Mouse (Mus musculus) neural tube, embryonic 12.5 days (tissue): ENCODE results near the gene Ttc9b. TPM values are rescaled to one million over a fixed set of nuclear protein-coding genes. Genes with fewer than 3 reads are reported as not detected.

Experiments used
- ATAC-seq: fragments of 200-750 bp; cut with Nextera tagmentation; 2 replicates; pipeline ENCODE4 v1.8.0; 2017; ENCODE audit warnings: low read depth, mild to moderate bottlenecking, moderate TSS enrichment, moderate library complexity; ENCODE audit not compliant: low FRiP score
- H3K27ac ChIP-seq: fragments of 300-500 bp; sonication (generic); 2 replicates; pipeline ENCODE4 v1.5.1; 2016
- H3K27me3 ChIP-seq: fragments of 300-500 bp; sonication (generic); replicated peaks from 2 replicates; pipeline ENCODE4 v1.6.1; 2016; ENCODE audit warnings: mild to moderate bottlenecking
- H3K36me3 ChIP-seq: fragments of 300-500 bp; sonication (generic); 2 replicates; pipeline ENCODE4 v1.6.1; 2016; ENCODE audit warnings: mild to moderate bottlenecking
- H3K4me1 ChIP-seq: fragments of 300-500 bp; sonication (generic); 2 replicates; pipeline ENCODE4 v1.6.1; 2016
- H3K4me2 ChIP-seq: fragments of 300-500 bp; sonication (generic); replicated peaks from 2 replicates; pipeline ENCODE4 v1.6.1; 2016; ENCODE audit warnings: mild to moderate bottlenecking
- H3K4me3 ChIP-seq: fragments of 300-500 bp; sonication (generic); 2 replicates; pipeline ENCODE4 v1.5.1; 2016
- H3K9ac ChIP-seq: fragments of 300-500 bp; sonication (generic); 2 replicates; pipeline ENCODE4 v1.6.1; 2016; ENCODE audit warnings: mild to moderate bottlenecking
- H3K9me3 ChIP-seq: fragments of 300-500 bp; sonication (generic); 2 replicates; pipeline ENCODE4 v1.6.1; 2016; ENCODE audit warnings: mild to moderate bottlenecking
- WGBS: fragments of 180-500 bp; shearing (Covaris S2); methylation state at CpG from one replicate; pipeline ENCODE4 v1.1.7; 2016; 5-methylcytosine and 5-hydroxymethylcytosine counted together
- polyA plus RNA-seq: library from polyadenylated mRNA; unstranded; fragments of >200 nt; fragmentation: Nextera tagmentation; extraction: Ambion mirVana; gene quantifications from 2 replicates; pipeline ENCODE4 v1.2.1, GENCODE M21; 2016

Gene Ttc9b
- polyA plus RNA-seq, result 25.1 and 26.2 TPM in 2 replicates

GRCm38 (mm10) chr7:27653681-27654437 is at the start of gene Ttc9b:
Gene Ttc9b, plus strand, starts transcription at chr7:27653915.
- peak within 1 kb of the TSS; percentile 57 for H3K4me3 ChIP-seq
- peaks cover 5% of the 10 kb centered on the region; the same call in 1 of the 2 replicates for H3K4me1 ChIP-seq
- ATAC-seq, result peak; percentile 70
- H3K4me2 ChIP-seq, result peak within 1 kb of the TSS; percentile 84
- peaks cover 32% of the 10 kb centered on the region for H3K36me3 ChIP-seq
- peak within 1 kb of the TSS; percentile 47; the same call in 1 of the 2 replicates for H3K27ac ChIP-seq
- WGBS, result 3% methylated on average over 62 of the region's 62 CpGs
- H3K27me3 ChIP-seq, result peaks cover 47% of the 10 kb centered on the region
- peak within 1 kb of the TSS; percentile 81 for H3K9ac ChIP-seq
- no peaks in the 10 kb centered on the region for H3K9me3 ChIP-seq

GRCm38 (mm10) chr7:27604661-27605348 is 48.9 kb upstream of the Ttc9b start:
- no peak overlapping the region for H3K4me3 ChIP-seq
- no peak for ATAC-seq
- peaks cover 37% of the 10 kb centered on the region for H3K4me1 ChIP-seq
- no peak overlapping the region for H3K27ac ChIP-seq
- WGBS, result 55% methylated on average over 5 of the region's 5 CpGs
- peaks cover 15% of the 10 kb centered on the region for H3K36me3 ChIP-seq
- no peak overlapping the region for H3K4me2 ChIP-seq
- no peaks in the 10 kb centered on the region for H3K27me3 ChIP-seq
- H3K9ac ChIP-seq, result 0 out of 2 replicates have a peak overlapping the region, but pooled peaks have one; percentile 10
- no peaks in the 10 kb centered on the region for H3K9me3 ChIP-seq

GRCm38 (mm10) chr7:27605499-27606285 is 48.0 kb upstream of the Ttc9b start:
- no peaks in the 10 kb centered on the region for H3K9me3 ChIP-seq
- H3K4me3 ChIP-seq, result no peak overlapping the region
- no peak for ATAC-seq
- H3K9ac ChIP-seq, result peak overlapping the region; percentile 14; the same call in 1 of the 2 replicates
- H3K4me2 ChIP-seq, result no peak overlapping the region
- no peaks in the 10 kb centered on the region for H3K27me3 ChIP-seq
- H3K4me1 ChIP-seq, result peaks cover 31% of the 10 kb centered on the region
- H3K36me3 ChIP-seq, result peaks cover 22% of the 10 kb centered on the region
- WGBS, result 72% methylated on average over 9 of the region's 9 CpGs
- H3K27ac ChIP-seq, result no peak overlapping the region

- peaks cover 22% of the 10 kb centered on the region for H3K4me1 ChIP-seq
- H3K4me2 ChIP-seq, result no peak overlapping the region
- peaks cover 24% of the 10 kb centered on the region for H3K36me3 ChIP-seq
- H3K9ac ChIP-seq, result no peak overlapping the region
- H3K27ac ChIP-seq, result no peak overlapping the region
- H3K4me3 ChIP-seq, result no peak overlapping the region
- H3K27me3 ChIP-seq, result no peaks in the 10 kb centered on the region
- 65% methylated on average over 10 of the region's 10 CpGs for WGBS
- ATAC-seq, result no peak
- no peaks in the 10 kb centered on the region for H3K9me3 ChIP-seq
Observed at GRCm38 (mm10) chr7:27606481-27607254, 47.0 kb upstream of the Ttc9b start.

- H3K4me2 ChIP-seq, result no peak overlapping the region
- H3K27me3 ChIP-seq, result no peaks in the 10 kb centered on the region
- 52% methylated on average over 5 of the region's 5 CpGs for WGBS
- no peak overlapping the region for H3K27ac ChIP-seq
- H3K9ac ChIP-seq, result no peak overlapping the region
- no peak overlapping the region for H3K4me3 ChIP-seq
- no peaks in the 10 kb centered on the region for H3K9me3 ChIP-seq
- no peak for ATAC-seq
- H3K36me3 ChIP-seq, result peaks cover 24% of the 10 kb centered on the region
- peaks cover 22% of the 10 kb centered on the region for H3K4me1 ChIP-seq
Observed at GRCm38 (mm10) chr7:27607580-27607979, 46.1 kb upstream of the Ttc9b start.

- H3K4me3 ChIP-seq, result no peak overlapping the region
- no peak overlapping the region for H3K27ac ChIP-seq
- no peak for ATAC-seq
- no peak overlapping the region for H3K4me2 ChIP-seq
- no peaks in the 10 kb centered on the region for H3K27me3 ChIP-seq
- H3K9me3 ChIP-seq, result no peaks in the 10 kb centered on the region
- 89% methylated on average over 3 of the region's 3 CpGs for WGBS
- peaks cover 24% of the 10 kb centered on the region for H3K36me3 ChIP-seq
- no peak overlapping the region for H3K9ac ChIP-seq
- H3K4me1 ChIP-seq, result peaks cover 25% of the 10 kb centered on the region
Observed at GRCm38 (mm10) chr7:27608130-27608529, 45.6 kb upstream of the Ttc9b start.

- peaks cover 33% of the 10 kb centered on the region for H3K4me1 ChIP-seq
- 97% methylated on average over 4 of the region's 4 CpGs for WGBS
Observed at GRCm38 (mm10) chr7:27609285-27609684, 44.4 kb upstream of the Ttc9b start.

GRCm38 (mm10) chr7:27609688-27610087 is 44.0 kb upstream of the Ttc9b start:
- Histone ChIP-seq H3K4me2 (no peak overlapping the region), H3K9ac (no peak overlapping the region), H3K27me3 (no peaks in the 10 kb centered on the region), H3K27ac (no peak overlapping the region), H3K36me3 (peaks cover 24% of the 10 kb centered on the region), H3K4me3 (no peak overlapping the region), H3K9me3 (no peaks in the 10 kb centered on the region), H3K4me1 (peaks cover 34% of the 10 kb centered on the region)
- WGBS, result 86% methylated on average over 2 of the region's 2 CpGs
- ATAC-seq, result no peak

More at GRCm38 (mm10) chr7:27609285-27609684, 44.4 kb upstream of the Ttc9b start:
- Histone ChIP-seq H3K27me3 (no peaks in the 10 kb centered on the region), H3K36me3 (peaks cover 24% of the 10 kb centered on the region), H3K9ac (no peak overlapping the region), H3K4me3 (no peak overlapping the region), H3K27ac (no peak overlapping the region), H3K4me2 (no peak overlapping the region), H3K9me3 (no peaks in the 10 kb centered on the region)
- ATAC-seq, result no peak

GRCm38 (mm10) chr7:27610370-27610769 is 43.3 kb upstream of the Ttc9b start:
- Histone ChIP-seq H3K27me3 (no peaks in the 10 kb centered on the region), H3K9me3 (no peaks in the 10 kb centered on the region), H3K4me1 (peaks cover 35% of the 10 kb centered on the region), H3K36me3 (peaks cover 24% of the 10 kb centered on the region), H3K9ac (no peak overlapping the region), H3K4me3 (no peak overlapping the region), H3K4me2 (no peak overlapping the region), H3K27ac (no peak overlapping the region)
- 94% methylated on average over 3 of the region's 3 CpGs for WGBS
- ATAC-seq, result no peak

GRCm38 (mm10) chr7:27610871-27611270 is 42.8 kb upstream of the Ttc9b start:
- no peak overlapping the region for H3K4me3 ChIP-seq
- no peak overlapping the region for H3K9ac ChIP-seq
- H3K4me2 ChIP-seq, result no peak overlapping the region
- H3K27ac ChIP-seq, result no peak overlapping the region
- H3K9me3 ChIP-seq, result no peaks in the 10 kb centered on the region
- H3K27me3 ChIP-seq, result no peaks in the 10 kb centered on the region
- H3K36me3 ChIP-seq, result peaks cover 26% of the 10 kb centered on the region
- 95% methylated on average over 5 of the region's 5 CpGs for WGBS
- H3K4me1 ChIP-seq, result peaks cover 35% of the 10 kb centered on the region
- no peak for ATAC-seq

- H3K9ac ChIP-seq, result no peak overlapping the region
- H3K9me3 ChIP-seq, result no peaks in the 10 kb centered on the region
- no peak overlapping the region for H3K4me2 ChIP-seq
- peaks cover 19% of the 10 kb centered on the region for H3K4me1 ChIP-seq
- ATAC-seq, result no peak
- peaks cover 47% of the 10 kb centered on the region for H3K36me3 ChIP-seq
- no peak overlapping the region for H3K4me3 ChIP-seq
- H3K27ac ChIP-seq, result no peak overlapping the region
- 76% methylated on average over 4 of the region's 4 CpGs for WGBS
- H3K27me3 ChIP-seq, result no peaks in the 10 kb centered on the region
Observed at GRCm38 (mm10) chr7:27612940-27613339, 40.8 kb upstream of the Ttc9b start.
